Mouse (Mus musculus) limb, embryonic 14.5 days (tissue): ENCODE results near the gene Akap6. TPM values are rescaled to one million over a fixed set of nuclear protein-coding genes. Genes with fewer than 3 reads are reported as not detected.

Source experiments
- ATAC-seq: fragments of 200-750 bp; cut with Nextera tagmentation; 2 replicates; pipeline ENCODE4 v1.8.0; 2017; ENCODE audit warnings: low read depth, moderate number of reproducible peaks, moderate TSS enrichment; ENCODE audit not compliant: low FRiP score
- DNase-seq: peaks from one replicate; pipeline ENCODE4 v3.0.0-alpha.2; 2015; ENCODE audit warnings: low spot score
- H3K27ac ChIP-seq: fragments of 300-500 bp; sonication (generic); replicated peaks from 2 replicates; pipeline ENCODE4 v1.5.1; 2014; ENCODE audit warnings: low read depth, mild to moderate bottlenecking, low read length, moderate library complexity, mixed read lengths
- H3K27me3 ChIP-seq: fragments of 300-500 bp; sonication (generic); 2 replicates; pipeline ENCODE4 v1.6.1; 2014; ENCODE audit warnings: low read length, mixed read lengths; ENCODE audit not compliant: control insufficient read depth, insufficient read depth
- H3K36me3 ChIP-seq: fragments of 300-500 bp; sonication (generic); 2 replicates; pipeline ENCODE4 v1.6.1; 2014; ENCODE audit warnings: mild to moderate bottlenecking, low read length, moderate library complexity, mixed read lengths; ENCODE audit not compliant: control insufficient read depth, insufficient read depth
- H3K4me1 ChIP-seq: fragments of 300-500 bp; sonication (generic); 2 replicates; pipeline ENCODE4 v1.6.1; 2014; ENCODE audit warnings: antibody characterized with exemption, low read length, mixed read lengths; ENCODE audit not compliant: control insufficient read depth, insufficient read depth
- H3K4me2 ChIP-seq: fragments of 300-500 bp; sonication (generic); replicated peaks from 2 replicates; pipeline ENCODE4 v1.6.1; 2014; ENCODE audit warnings: low read depth, mild to moderate bottlenecking, low read length, moderate library complexity; ENCODE audit not compliant: severe bottlenecking
- H3K4me3 ChIP-seq: fragments of 300-500 bp; sonication (generic); replicated peaks from 2 replicates; pipeline ENCODE4 v1.5.1; 2014; ENCODE audit warnings: low read length
- H3K9ac ChIP-seq: fragments of 300-500 bp; sonication (generic); 2 replicates; pipeline ENCODE4 v1.6.1; 2014; ENCODE audit warnings: mild to moderate bottlenecking, low read depth, low read length, moderate library complexity; ENCODE audit not compliant: severe bottlenecking
- H3K9me3 ChIP-seq: fragments of 300-500 bp; sonication (generic); 2 replicates; pipeline ENCODE4 v1.6.1; 2016; ENCODE audit warnings: low read length; ENCODE audit not compliant: control insufficient read depth
- POLR2A ChIP-seq: fragments of 200-500 bp; IDR thresholded peaks from 2 replicates; pipeline ENCODE4 v1.8.0; 2012; ENCODE audit warnings: inconsistent platforms, mild to moderate bottlenecking, moderate library complexity, borderline replicate concordance; ENCODE audit not compliant: insufficient read depth, insufficient read length; ENCODE audit errors: extremely low read depth
- WGBS: fragments of 180-500 bp; shearing (Covaris S2); extraction: QIAGEN DNeasy Blood & Tissue Kit; methylation state at CpG from one replicate; pipeline ENCODE4 v1.1.7; 2014; 5-methylcytosine and 5-hydroxymethylcytosine counted together
- polyA plus RNA-seq, 2 experiments: library from polyadenylated mRNA; depleted of rRNA in 1 of 2; stranded (reverse) in 1 of 2; unstranded in 1 of 2; fragments of >200 nt; fragmentation: Nextera tagmentation in 1 of 2; extraction: Ambion mirVana in 1 of 2; gene quantifications; 2 replicates each; pipeline versions ENCODE4 v1.2.1 to v1.2.3; 2012 to 2014

Gene Akap6
- polyA plus RNA-seq, 2 experiments = 1.2 to 1.6 TPM

GRCm38 (mm10) chr12:52701201-52701641 lies 2.0 kb downstream of the Akap6 start:
- H3K27me3 ChIP-seq = no peaks in the 10 kb centered on the region
- H3K4me1 ChIP-seq = peaks cover 41% of the 10 kb centered on the region
- H3K9ac ChIP-seq = peak overlapping the region; percentile 43
- TF ChIP-seq POLR2A = no peak
- H3K9me3 ChIP-seq = no peaks in the 10 kb centered on the region
- no peak for DNase-seq
- WGBS = 6% methylated on average over 9 of the region's 9 CpGs
- peak overlapping the region; percentile 48 for H3K4me2 ChIP-seq
- H3K36me3 ChIP-seq = no peaks in the 10 kb centered on the region
- 0 out of 2 replicates have a peak, but pooled peaks have one; percentile 28 for ATAC-seq
- H3K4me3 ChIP-seq = peak overlapping the region; percentile 22
- H3K27ac ChIP-seq = peak overlapping the region; percentile 68; the same call in 1 of the 2 replicates

GRCm38 (mm10) chr12:52702368-52702967 lies 3.3 kb downstream of the Akap6 start:
- H3K27ac ChIP-seq = no peak overlapping the region; the same call in 1 of the 2 replicates
- H3K4me2 ChIP-seq = no peak overlapping the region
- ATAC-seq (no peak), DNase-seq (no peak)
- no peak overlapping the region for H3K4me3 ChIP-seq
- WGBS = 85% methylated on average over 12 of the region's 12 CpGs
- H3K4me1 ChIP-seq = peaks cover 44% of the 10 kb centered on the region
- no peak for TF ChIP-seq POLR2A
- H3K36me3 ChIP-seq = no peaks in the 10 kb centered on the region
- H3K9me3 ChIP-seq = no peaks in the 10 kb centered on the region
- H3K27me3 ChIP-seq = no peaks in the 10 kb centered on the region
- no peak overlapping the region for H3K9ac ChIP-seq

GRCm38 (mm10) chr12:52704081-52704480 lies 4.9 kb downstream of the Akap6 start:
- WGBS = 22% methylated on average over 4 of the region's 4 CpGs
- no peak for TF ChIP-seq POLR2A
- no peaks in the 10 kb centered on the region for H3K27me3 ChIP-seq
- H3K36me3 ChIP-seq = no peaks in the 10 kb centered on the region
- peak; percentile 67 for DNase-seq
- no peak overlapping the region for H3K9ac ChIP-seq
- H3K4me3 ChIP-seq = no peak overlapping the region
- H3K9me3 ChIP-seq = no peaks in the 10 kb centered on the region
- H3K4me2 ChIP-seq = no peak overlapping the region
- H3K4me1 ChIP-seq = peaks cover 38% of the 10 kb centered on the region
- no peak overlapping the region for H3K27ac ChIP-seq
- ATAC-seq = peak; percentile 78; the same call in 1 of the 2 replicates

- H3K27me3 ChIP-seq = no peaks in the 10 kb centered on the region
- TF ChIP-seq POLR2A = no peak
- H3K4me3 ChIP-seq = no peak overlapping the region
- no peak overlapping the region for H3K9ac ChIP-seq
- DNase-seq (no peak), ATAC-seq (no peak)
- H3K36me3 ChIP-seq = no peaks in the 10 kb centered on the region
- no peak overlapping the region for H3K4me2 ChIP-seq
- peaks cover 35% of the 10 kb centered on the region for H3K4me1 ChIP-seq
- H3K9me3 ChIP-seq = no peaks in the 10 kb centered on the region
- no peak overlapping the region for H3K27ac ChIP-seq
- 58% methylated on average over 3 of the region's 3 CpGs for WGBS
Observed at GRCm38 (mm10) chr12:52704810-52705209, 5.6 kb downstream of the Akap6 start.

- no peak for DNase-seq
- Histone ChIP-seq H3K27ac (no peak overlapping the region), H3K36me3 (no peaks in the 10 kb centered on the region), H3K9ac (no peak overlapping the region), H3K27me3 (no peaks in the 10 kb centered on the region), H3K9me3 (no peaks in the 10 kb centered on the region), H3K4me3 (no peak overlapping the region), H3K4me1 (peaks cover 5% of the 10 kb centered on the region; the same call in 1 of the 2 replicates), H3K4me2 (no peak overlapping the region)
- no peak for TF ChIP-seq POLR2A
- WGBS = 87% methylated on average over 3 of the region's 3 CpGs
- ATAC-seq = no peak
Observed at GRCm38 (mm10) chr12:52711382-52711781, 12.2 kb downstream of the Akap6 start.
